Mouse (Mus musculus) MEL (cell line): ENCODE data around the gene Eif2s2. TPM values are rescaled to one million over a fixed set of nuclear protein-coding genes. Genes with fewer than 3 reads are reported as not detected.
A peak's percentile ranks its signal among the peaks of the same experiment; 100 is the strongest.

Experiments used
- DNase-seq: peaks from one replicate; pipeline ENCODE4 v3.0.0; 2011; ENCODE audit warnings: low read depth, low spot score
- H3K27ac ChIP-seq: 2 replicates; pipeline ENCODE4 v1.5.1; 2012; ENCODE audit warnings: low read depth, mild to moderate bottlenecking, control low read depth, low read length, moderate library complexity; ENCODE audit not compliant: control insufficient read depth
- H3K27me3 ChIP-seq, 2 experiments: fragments of 150-350 bp in 1 of 2; sonication (generic) in 1 of 2; 2 replicates each; pipeline ENCODE4 v1.6.1; 2012; ENCODE audit warnings: low read length in 2 of 2, mild to moderate bottlenecking in 2 of 2, improper control_type of control experiment in 1 of 2, moderate library complexity in 1 of 2; ENCODE audit not compliant: insufficient read depth in 2 of 2, control insufficient read depth in 1 of 2
- H3K36me3 ChIP-seq, 2 experiments: 2 replicates each; pipeline ENCODE4 v1.6.1; 2012 to 2014; ENCODE audit warnings: low read length in 2 of 2, improper control_type of control experiment in 1 of 2, inconsistent platforms in 1 of 2, mild to moderate bottlenecking in 1 of 2; ENCODE audit not compliant: insufficient read depth in 2 of 2, control insufficient read depth in 1 of 2
- H3K4me1 ChIP-seq, 2 experiments: fragments of 150-350 bp in 1 of 2; sonication (generic) in 1 of 2; 2 replicates each; pipeline ENCODE4 v1.6.1; 2012; ENCODE audit warnings: low read length in 2 of 2, improper control_type of control experiment in 1 of 2, mild to moderate bottlenecking in 1 of 2; ENCODE audit not compliant: insufficient read depth in 2 of 2, control insufficient read depth in 1 of 2
- H3K4me3 ChIP-seq, 2 experiments: fragments of 150-350 bp in 1 of 2; sonication (generic) in 1 of 2; 2 replicates each; pipeline ENCODE4 v1.5.1; 2012; ENCODE audit warnings: low read depth in 2 of 2, low read length in 2 of 2, mild to moderate bottlenecking in 2 of 2, moderate library complexity in 2 of 2, control low read depth in 1 of 2, improper control_type of control experiment in 1 of 2; ENCODE audit not compliant: control insufficient read depth in 1 of 2, insufficient read depth in 1 of 2
- H3K79me2 ChIP-seq: 2 replicates; pipeline ENCODE4 v1.6.1; 2012; ENCODE audit warnings: mild to moderate bottlenecking, low read length, moderate library complexity; ENCODE audit not compliant: control insufficient read depth, poor library complexity, insufficient read depth
- H3K9ac ChIP-seq: 2 replicates; pipeline ENCODE4 v1.6.1; 2012; ENCODE audit warnings: low read depth, mild to moderate bottlenecking, control low read depth, low read length, moderate library complexity; ENCODE audit not compliant: control insufficient read depth, poor library complexity, severe bottlenecking
- H3K9me3 ChIP-seq: fragments of 150-350 bp; sonication (generic); replicated peaks from 2 replicates; pipeline ENCODE4 v1.6.1; 2012; ENCODE audit warnings: mild to moderate bottlenecking, low read length, improper control_type of control experiment, moderate library complexity; ENCODE audit not compliant: insufficient read depth
- ELF1 ChIP-seq: IDR thresholded peaks from 2 replicates; pipeline ENCODE4 v1.6.1; 2014; ENCODE audit warnings: low read depth, mild to moderate bottlenecking, inconsistent platforms, low read length, improper control_type of control experiment, moderate library complexity
- EP300 ChIP-seq, 2 experiments: IDR thresholded peaks; 2 replicates each; pipeline ENCODE4 v1.6.1; 2011; ENCODE audit warnings: improper control_type of control experiment in 2 of 2, low read length in 2 of 2, low read depth in 1 of 2, mild to moderate bottlenecking in 1 of 2
- ETS1 ChIP-seq: IDR thresholded peaks from 2 replicates; pipeline ENCODE4 v1.6.1; 2012; ENCODE audit warnings: low read depth, mild to moderate bottlenecking, inconsistent platforms, low read length, improper control_type of control experiment, moderate library complexity
- GABPA ChIP-seq: IDR thresholded peaks from 2 replicates; pipeline ENCODE4 v1.6.1; 2012; ENCODE audit warnings: low read depth, mild to moderate bottlenecking, inconsistent platforms, low read length, improper control_type of control experiment, moderate library complexity
- GATA1 ChIP-seq: IDR thresholded peaks from 2 replicates; pipeline ENCODE4 v1.6.1; 2011; ENCODE audit warnings: low read depth, low read length, improper control_type of control experiment
- JUND ChIP-seq: IDR thresholded peaks from 2 replicates; pipeline ENCODE4 v1.6.1; 2011; ENCODE audit warnings: low read depth, mild to moderate bottlenecking, improper control_type of control experiment, low read length
- MAFK ChIP-seq: IDR thresholded peaks from 2 replicates; pipeline ENCODE4 v1.6.1; 2011; ENCODE audit warnings: low read depth, mild to moderate bottlenecking, low read length, improper control_type of control experiment, borderline replicate concordance
- MAX ChIP-seq: IDR thresholded peaks from 2 replicates; pipeline ENCODE4 v1.6.1; 2011; ENCODE audit warnings: low read length, improper control_type of control experiment
- MYC ChIP-seq: IDR thresholded peaks from 2 replicates; pipeline ENCODE4 v1.6.1; 2011; ENCODE audit warnings: low read depth, mild to moderate bottlenecking, low read length, improper control_type of control experiment, moderate library complexity
- POLR2A ChIP-seq, 2 experiments: IDR thresholded peaks; 2 replicates each; pipeline ENCODE4 v1.6.1; 2011 to 2012; ENCODE audit warnings: low read length in 2 of 2, mild to moderate bottlenecking in 2 of 2, control low read depth in 1 of 2, improper control_type of control experiment in 1 of 2, low read depth in 1 of 2, moderate library complexity in 1 of 2; ENCODE audit not compliant: control insufficient read depth in 1 of 2, insufficient read depth in 1 of 2, poor library complexity in 1 of 2
- POLR2AphosphoS2 ChIP-seq: IDR thresholded peaks from 2 replicates; pipeline ENCODE4 v1.6.1; 2011; ENCODE audit warnings: low read length, improper control_type of control experiment
- TBP ChIP-seq: IDR thresholded peaks from 2 replicates; pipeline ENCODE4 v1.8.0; 2011; ENCODE audit warnings: low read depth, low read length, improper control_type of control experiment
- UBTF ChIP-seq: IDR thresholded peaks from 2 replicates; pipeline ENCODE4 v1.6.1; 2012; ENCODE audit warnings: low read depth, mild to moderate bottlenecking, inconsistent platforms, low read length, improper control_type of control experiment, moderate library complexity, borderline replicate concordance; ENCODE audit not compliant: insufficient read depth
- USF2 ChIP-seq, 2 experiments: IDR thresholded peaks; 2 replicates each; pipeline ENCODE4 v1.6.1; 2011 to 2012; ENCODE audit warnings: improper control_type of control experiment in 2 of 2, low read length in 2 of 2, borderline replicate concordance in 1 of 2, inconsistent platforms in 1 of 2, low read depth in 1 of 2, mild to moderate bottlenecking in 1 of 2; ENCODE audit not compliant: insufficient read depth in 1 of 2
- ZKSCAN1 ChIP-seq: IDR thresholded peaks from 2 replicates; pipeline ENCODE4 v1.6.1; 2012; ENCODE audit warnings: low read depth, mild to moderate bottlenecking, inconsistent platforms, low read length, improper control_type of control experiment, moderate library complexity
- polyA plus RNA-seq, 2 experiments: library from polyadenylated mRNA; stranded (reverse) in 1 of 2; unstranded in 1 of 2; fragments of >175 nt in 1 of 2; fragments of >200 nt in 1 of 2; gene quantifications; 2 replicates each; pipeline versions ENCODE4 v1.2.1 to v1.2.4; 2012; ENCODE audit warnings: low replicate concordance in 2 of 2, low read depth in 1 of 2; ENCODE audit not compliant: insufficient read length in 2 of 2, insufficient read depth in 1 of 2, missing spikeins in 1 of 2
- total RNA-seq: library from RNA; depleted of rRNA; stranded (reverse); fragments of 300-350 nt; gene quantifications from 2 replicates; pipeline ENCODE4 v1.2.3, GENCODE M21; 2012

Gene Eif2s2
- total and polyA plus RNA-seq, 3 experiments, result 105 to 274 (median 172) TPM

GRCm38 (mm10) chr2:154941952-154942351 lies 49.2 kb upstream of the Eif2s2 start:
- H3K27me3 ChIP-seq, result peaks cover 2 to 7% of the 10 kb centered on the region in 2 experiments; a peak in 2 of 4 replicates
- peak overlapping the region; percentile 71 to 72 for H3K4me3 ChIP-seq
- TF ChIP-seq JUND (no peak), TBP (peak; percentile 57; the same call in 1 of the 2 replicates)
- H3K36me3 ChIP-seq, result no peaks in the 10 kb centered on the region
- DNase-seq, result peak; percentile 35
- H3K9ac ChIP-seq, result no peak overlapping the region
- H3K4me1 ChIP-seq, result no peaks in the 10 kb centered on the region; a peak in 1 of 4 replicates
- no peak overlapping the region for H3K27ac ChIP-seq
- no peaks in the 10 kb centered on the region for H3K9me3 ChIP-seq
- no peaks in the 10 kb centered on the region for H3K79me2 ChIP-seq

GRCm38 (mm10) chr2:154937547-154938390 lies 45.0 kb upstream of the Eif2s2 start:
- peaks cover 4 to 14% of the 10 kb centered on the region in 2 experiments for H3K27me3 ChIP-seq
- no peak for TF ChIP-seq MAX
- TF ChIP-seq EP300 (IDR thresholded peaks at IDR 0.05; ENCODE audit: low read depth in 1 of 2, low read length in 2 of 2), result no peak
- no peak for TF ChIP-seq ZKSCAN1
- no peak for TF ChIP-seq USF2 (IDR thresholded peaks at IDR 0.05; ENCODE audit: borderline replicate concordance in 1 of 2, insufficient read depth in 1 of 2, low read depth in 1 of 2, low read length in 2 of 2)
- TF ChIP-seq UBTF, result no peak
- no peak for TF ChIP-seq POLR2A (IDR thresholded peaks at IDR 0.05; ENCODE audit: control insufficient read depth in 1 of 2, insufficient read depth in 1 of 2, low read depth in 1 of 2, low read length in 2 of 2, poor library complexity in 1 of 2)
- TF ChIP-seq GABPA, result no peak
- TF ChIP-seq MAFK, result no peak
- TF ChIP-seq POLR2AphosphoS2, result no peak
- no peak for TF ChIP-seq ETS1
- no peak for TF ChIP-seq GATA1
- no peak for TF ChIP-seq ELF1
- no peak for TF ChIP-seq MYC
- no peak for DNase-seq
- no peak overlapping the region for H3K4me3 ChIP-seq
- H3K36me3 ChIP-seq, result no peaks in the 10 kb centered on the region
- no peaks in the 10 kb centered on the region for H3K79me2 ChIP-seq
- no peaks in the 10 kb centered on the region for H3K9me3 ChIP-seq
- no peak overlapping the region for H3K27ac ChIP-seq
- no peak overlapping the region for H3K9ac ChIP-seq
- H3K4me1 ChIP-seq, result no peaks in the 10 kb centered on the region; a peak in 1 of 4 replicates
